Mouse (Mus musculus) heart, postnatal 0 days (tissue): ENCODE results near the gene Psmd8.

ENCODE experiments used
- CTCF ChIP-seq: IDR thresholded peaks from 2 replicates; pipeline ENCODE4 v1.5.1; 2016; ENCODE audit warnings: antibody characterized with exemption, control low read depth, low read depth
- EP300 ChIP-seq: IDR thresholded peaks from 2 replicates; pipeline ENCODE4 v1.6.1; 2016; ENCODE audit warnings: antibody characterized with exemption, low read depth

DNA sequence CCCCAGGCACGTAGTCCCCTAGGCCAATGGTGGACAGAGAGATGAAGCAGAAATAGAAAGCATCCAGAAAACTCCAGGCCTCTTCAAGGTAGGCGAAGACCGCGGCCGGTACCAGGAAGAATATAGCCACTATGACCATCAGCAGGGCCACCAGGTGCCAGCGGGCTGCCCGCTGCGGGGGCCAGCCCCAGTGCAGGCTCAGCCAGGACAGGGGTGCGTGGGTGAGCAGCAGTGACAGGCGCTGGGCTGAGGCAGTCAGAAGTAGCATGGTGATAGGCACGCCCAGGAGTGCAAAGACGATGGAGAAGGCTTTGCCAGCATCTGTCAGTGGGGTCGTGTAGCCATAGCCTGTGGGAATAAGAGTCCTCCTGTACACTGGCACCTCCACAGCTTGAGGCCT, 45.0 kb upstream of the Psmd8 start:
- TF ChIP-seq CTCF = no peak
- TF ChIP-seq EP300 = no peak
